Mouse (Mus musculus) testis, adult 10 weeks (tissue): ENCODE results near the gene Mknk1. TPM values are rescaled to one million over a fixed set of nuclear protein-coding genes. Genes with fewer than 3 reads are reported as not detected.

Experiments
- polyA plus RNA-seq: library from polyadenylated mRNA; stranded (reverse); fragments of 350-450 nt; fragmentation: Illumina TruSeq; extraction: RNeasy Lipid Tissue Mini Kit (QIAGEN cat#74804); gene quantifications from one replicate; pipeline ENCODE4 v1.2.3, GENCODE M21; 2014; ENCODE audit warnings: low read depth, low replicate concordance

The Mknk1 gene
- polyA plus RNA-seq, result 10.2 TPM

DNA sequence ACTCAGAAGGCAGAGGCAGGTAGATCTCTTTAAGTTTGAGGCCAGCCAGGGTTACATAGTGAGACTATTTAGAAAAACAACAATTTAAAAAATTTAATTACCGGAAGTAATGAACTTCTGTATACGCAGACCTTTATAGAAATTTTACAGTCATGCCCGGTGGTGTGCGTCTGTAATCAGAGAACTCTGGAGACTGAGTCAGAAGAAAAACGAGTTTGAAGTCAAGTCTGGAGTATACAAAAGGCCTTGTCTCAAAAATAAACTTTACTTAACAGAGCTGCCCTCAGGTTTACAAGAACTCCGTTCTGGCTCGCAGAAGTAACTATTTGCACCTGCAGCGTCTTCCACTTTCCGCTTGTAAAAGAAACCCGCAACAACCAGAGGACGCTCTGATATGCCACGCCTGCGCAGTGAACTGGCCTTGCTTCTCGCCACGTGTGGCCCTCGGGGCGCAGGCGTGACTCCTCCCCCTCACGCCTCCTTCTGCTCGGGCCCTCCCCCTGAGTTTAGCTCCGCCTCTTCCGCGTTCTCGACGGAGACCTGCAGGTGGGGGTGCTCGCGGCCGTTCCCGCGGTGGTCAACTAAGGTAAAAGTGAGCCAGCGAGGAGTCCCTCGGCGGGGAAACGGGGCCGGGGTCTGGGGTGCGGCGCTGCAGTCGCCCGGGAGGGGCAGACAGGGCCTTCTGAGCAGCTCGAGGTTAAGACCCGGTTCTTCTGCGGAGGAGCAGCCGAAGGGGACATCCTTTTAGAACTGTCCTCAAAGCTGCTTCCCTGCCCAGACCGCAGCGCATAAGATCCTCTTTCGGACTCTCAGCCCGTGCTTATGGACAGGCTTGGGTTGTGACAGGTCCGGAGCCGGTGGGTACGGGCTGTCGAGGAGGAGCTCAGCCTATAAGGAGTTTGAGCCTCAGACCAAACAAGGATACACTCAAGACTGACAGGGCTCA is at the start of gene Mknk1:
Gene Mknk1, plus strand, starts transcription at position 503 of the 946 bp plus-strand sequence.

DNA sequence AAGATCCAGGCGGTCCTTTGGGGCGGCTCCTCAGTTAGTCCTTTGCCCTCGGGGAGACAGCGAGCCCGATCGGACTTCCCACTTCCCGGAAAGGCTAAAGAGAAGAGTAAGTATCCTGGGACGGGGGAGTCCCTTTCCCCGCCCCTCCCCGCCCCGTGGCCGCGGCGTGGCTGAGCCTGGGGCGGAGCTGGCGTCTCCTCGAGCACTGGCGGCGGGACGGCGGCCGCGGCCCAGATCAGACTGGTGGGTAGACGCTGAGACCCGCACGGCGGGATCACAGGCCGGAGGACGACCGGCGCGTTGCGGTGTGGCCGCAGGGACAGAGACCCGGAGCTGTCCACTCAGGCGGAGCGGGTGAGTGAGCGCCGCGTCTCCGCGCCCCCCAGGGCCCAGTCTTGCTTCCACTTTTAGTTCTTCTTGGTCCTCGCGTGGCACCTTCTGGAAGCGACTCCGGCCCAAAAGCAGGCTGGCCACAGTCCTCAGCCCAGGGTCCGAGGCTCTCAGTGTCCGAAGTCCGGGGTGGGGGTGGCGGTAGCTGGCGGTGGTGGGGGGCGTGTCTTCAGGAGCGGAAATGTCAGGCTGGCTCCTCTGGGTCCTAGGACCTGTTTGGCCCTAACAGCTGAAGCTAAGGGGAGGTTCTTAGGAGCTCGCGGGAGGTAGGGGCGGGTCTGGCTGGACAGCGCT is 11.0 kb upstream of the Mknk1 start, which contains the start of gene Mob3c:
Gene Mob3c, plus strand, starts transcription at position 205 of the 684 bp plus-strand sequence.

GRCm38 (mm10) chr4:115884022-115884421 is 45.0 kb downstream of the Mknk1 start, which contains the start of gene Kncn:
TSS of gene Kncn (plus strand) at chr4:115884400.

GRCm38 (mm10) chr4:115890553-115890952 is 51.6 kb downstream of the Mknk1 start, which contains the start of gene 6430628N08Rik:
TSS of gene 6430628N08Rik (plus strand) at chr4:115890665.

Other genes with a start within 250 kb of the Mknk1 start
- not detected for gene Cyp4a32, start 238.2 kb upstream of the Mknk1 start, polyA plus RNA-seq
- not detected for gene Cyp4b1, start 191.5 kb upstream of the Mknk1 start, polyA plus RNA-seq
- 53.7 TPM for gene Efcab14, start 101.5 kb upstream of the Mknk1 start, polyA plus RNA-seq
- 48.8 TPM for gene Tex38, start 58.2 kb upstream of the Mknk1 start, polyA plus RNA-seq
- 52.3 TPM for gene Atpaf1, start 54.4 kb upstream of the Mknk1 start, polyA plus RNA-seq
- 8.1 TPM for gene Mob3c, start 11.1 kb upstream of the Mknk1 start, polyA plus RNA-seq
- gene Kncn, start 45.2 kb downstream of the Mknk1 start, polyA plus RNA-seq, result 0.29 TPM
- not detected for gene 6430628N08Rik, start 51.5 kb downstream of the Mknk1 start, polyA plus RNA-seq
- 0.17 TPM for gene Dmbx1, start 100.7 kb downstream of the Mknk1 start, polyA plus RNA-seq
- 4.7 TPM for gene Faah, start 178.7 kb downstream of the Mknk1 start, polyA plus RNA-seq
- gene Nsun4, start 214.7 kb downstream of the Mknk1 start, polyA plus RNA-seq, result 173 TPM
- gene Uqcrh, start 235.9 kb downstream of the Mknk1 start, polyA plus RNA-seq, result 160 TPM
- gene Lrrc41, start 236.1 kb downstream of the Mknk1 start, polyA plus RNA-seq, result 27.5 TPM